Mouse (Mus musculus) heart, adult 11 months (tissue): Measurements from ENCODE around the gene Spred1.

ENCODE experiments used
- DNase-seq: peaks from one replicate; pipeline ENCODE4 v3.0.0; 2022

The Spred1 gene

GRCm38 (mm10) chr2:117190915-117191314 is 69.7 kb downstream of the Spred1 start:
- DNase-seq = peak; percentile 30

DNA sequence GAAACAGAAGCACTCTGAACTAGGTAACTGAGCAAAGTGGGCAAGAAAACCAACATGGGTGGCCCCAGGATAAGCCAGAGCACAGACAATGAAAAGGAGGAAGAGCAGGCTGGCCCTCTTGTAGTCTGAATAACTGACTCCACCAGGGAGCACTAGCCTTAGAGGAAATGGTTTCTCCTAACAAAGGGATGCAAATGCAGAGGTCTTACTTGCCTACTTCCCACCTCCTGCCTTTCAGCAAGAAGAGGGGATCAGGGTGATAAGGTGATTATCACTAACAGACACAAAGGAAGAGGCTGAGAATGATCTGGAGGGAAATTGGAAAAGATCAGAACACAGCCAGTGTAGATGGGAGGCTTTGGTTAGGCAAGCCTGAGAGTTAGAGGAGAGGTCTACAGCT is 73.1 kb downstream of the Spred1 start:
- peak; percentile 58 for DNase-seq

DNA sequence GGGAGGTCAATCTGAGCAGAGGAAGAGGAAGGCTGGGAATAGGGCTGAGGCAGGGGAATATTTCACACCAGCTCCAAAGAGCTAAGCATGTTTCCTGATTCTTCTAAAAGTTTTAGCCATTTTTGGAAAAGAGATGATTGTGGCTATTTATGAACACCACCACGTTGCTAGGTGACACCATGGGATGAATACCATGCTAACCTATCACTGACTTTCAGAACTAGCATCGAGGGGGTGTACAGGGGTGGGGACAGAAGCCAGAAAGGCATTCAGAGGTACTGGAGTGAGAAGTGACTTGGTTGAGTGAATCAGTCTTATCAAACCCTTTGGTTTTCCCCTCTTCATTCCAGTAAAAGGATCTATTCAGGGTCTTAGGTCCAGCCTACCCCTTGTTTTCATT is 74.0 kb downstream of the Spred1 start:
- peak; percentile 89 for DNase-seq

- DNase-seq = peak; percentile 95
Measured at GRCm38 (mm10) chr2:117195578-117195977, 74.4 kb downstream of the Spred1 start.

DNA sequence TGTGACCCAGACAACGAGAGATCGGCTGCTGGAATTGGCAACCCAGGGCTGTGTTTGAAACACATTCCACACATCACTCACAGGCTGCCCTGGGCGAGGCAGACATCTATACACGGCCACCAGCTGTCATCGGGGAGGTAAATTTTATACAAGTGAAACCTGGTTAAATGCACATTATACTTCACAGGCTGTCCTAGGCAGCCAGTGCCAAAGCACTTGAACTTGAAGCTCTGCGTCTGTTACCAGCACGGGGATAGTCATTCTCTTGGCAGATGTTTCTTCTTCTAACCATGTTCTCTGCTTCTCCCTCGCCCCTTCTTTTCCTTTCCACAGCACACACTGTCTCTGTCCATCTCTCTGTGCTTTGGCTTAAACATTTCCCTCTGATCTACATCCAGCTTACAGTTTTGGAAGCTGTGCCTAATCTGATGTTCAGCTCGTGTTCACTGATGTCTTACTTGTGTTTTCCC is 79.7 kb downstream of the Spred1 start:
- peak; percentile 69 for DNase-seq

DNA sequence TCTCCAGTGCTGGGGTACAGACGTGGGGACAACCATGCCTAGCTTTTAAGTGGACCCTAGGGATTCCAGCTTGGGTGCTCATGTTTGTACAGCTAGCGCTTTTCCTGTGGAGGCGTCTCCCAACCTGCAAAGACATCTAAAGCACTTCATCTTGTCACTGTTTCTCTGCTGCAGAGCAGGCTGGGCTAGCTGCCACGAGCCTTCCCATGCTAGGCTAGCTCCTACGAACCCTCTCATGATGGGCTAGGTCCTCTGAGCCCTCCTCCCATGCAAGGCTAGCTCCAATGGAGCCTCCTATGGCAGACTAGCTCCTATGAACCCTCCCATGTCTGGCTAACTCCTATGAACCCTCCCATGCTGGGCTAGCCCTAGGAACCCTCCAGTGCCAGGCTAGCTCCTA is 82.2 kb downstream of the Spred1 start:
- peak; percentile 89 for DNase-seq

GRCm38 (mm10) chr2:117204534-117204933 is 83.4 kb downstream of the Spred1 start:
- DNase-seq = peak; percentile 81

GRCm38 (mm10) chr2:117205066-117205465 is 83.9 kb downstream of the Spred1 start:
- DNase-seq = peak; percentile 70

DNA sequence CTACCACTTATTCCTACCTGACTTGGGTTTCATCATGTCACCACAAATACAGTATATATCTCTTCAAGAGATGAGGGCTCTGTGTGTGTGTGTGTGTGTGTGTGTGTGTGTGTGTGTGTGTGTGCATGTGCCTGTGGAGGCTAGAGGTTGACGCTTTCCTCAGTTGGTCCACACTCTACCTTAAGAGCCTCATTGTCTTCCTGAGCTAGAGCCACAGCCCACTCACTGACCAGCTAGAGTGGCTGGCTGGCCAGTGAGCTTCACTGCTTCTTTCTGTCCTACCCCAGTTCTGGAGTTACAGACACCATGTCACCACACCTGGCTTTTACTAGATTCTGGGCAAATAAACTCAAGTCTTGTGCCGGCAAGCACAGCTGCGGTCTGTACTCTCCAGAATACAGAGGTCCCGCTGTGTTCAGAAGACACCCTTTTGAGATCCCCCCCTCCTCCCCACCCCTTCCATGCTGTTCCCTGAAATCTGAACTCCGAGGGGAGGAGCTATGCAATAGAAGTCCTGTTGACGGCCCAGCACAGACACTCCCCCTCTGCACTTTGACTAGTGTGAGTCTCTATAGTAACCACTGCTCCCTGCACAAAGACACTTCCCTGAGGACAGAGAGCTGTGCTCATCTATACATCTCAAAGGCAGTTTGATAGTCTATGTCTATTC is 89.4 kb downstream of the Spred1 start:
- DNase-seq = peak; percentile 95

GRCm38 (mm10) chr2:117216152-117216551 is 95.0 kb downstream of the Spred1 start:
- peak; percentile 76 for DNase-seq

GRCm38 (mm10) chr2:117217695-117218216 is 96.6 kb downstream of the Spred1 start:
- DNase-seq = peak; percentile 60

- DNase-seq = peak; percentile 75
Measured at GRCm38 (mm10) chr2:117219536-117219935, 98.4 kb downstream of the Spred1 start.

DNA sequence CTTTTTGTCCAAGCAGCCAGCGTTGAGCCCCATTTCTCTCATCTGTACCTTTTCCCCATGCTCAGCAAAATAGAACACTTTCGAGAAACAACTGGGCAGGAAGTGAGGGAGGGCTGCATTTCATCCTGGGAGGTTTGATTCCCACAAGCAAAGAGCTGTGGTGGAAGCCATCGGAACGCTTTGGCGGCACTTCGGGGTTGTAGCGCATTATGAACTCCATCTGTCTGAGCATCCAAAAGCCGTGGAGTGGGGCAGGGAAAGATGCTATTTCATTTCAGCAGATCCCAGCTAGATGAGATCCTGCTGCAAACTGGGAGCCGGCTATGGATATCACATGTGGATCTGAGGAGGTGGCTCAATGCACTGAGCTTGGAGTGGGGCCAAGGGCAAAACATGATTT is 101.5 kb downstream of the Spred1 start:
- peak; percentile 83 for DNase-seq

- peak; percentile 88 for DNase-seq
Measured at GRCm38 (mm10) chr2:117228601-117229125, 107.5 kb downstream of the Spred1 start.

- peak; percentile 66 for DNase-seq
Measured at GRCm38 (mm10) chr2:117230261-117230660, 109.1 kb downstream of the Spred1 start.

- peak; percentile 94 for DNase-seq
Measured at GRCm38 (mm10) chr2:117231257-117231656, 110.1 kb downstream of the Spred1 start.
